Mouse (Mus musculus) kidney, embryonic 15.5 days (tissue): Measurements from ENCODE around the gene Hoxa2. TPM values are rescaled to one million over a fixed set of nuclear protein-coding genes. Genes with fewer than 3 reads are reported as not detected.

Experiments used
- ATAC-seq: fragments of 200-750 bp; cut with Nextera tagmentation; replicated peaks from 2 replicates; pipeline ENCODE4 v1.8.0; 2017; ENCODE audit warnings: moderate TSS enrichment; ENCODE audit not compliant: low FRiP score
- H3K27ac ChIP-seq: fragments of 300-500 bp; sonication (generic); 2 replicates; pipeline ENCODE4 v1.5.1; 2015; ENCODE audit warnings: mild to moderate bottlenecking, inconsistent platforms
- H3K27me3 ChIP-seq: fragments of 300-500 bp; sonication (generic); 2 replicates; pipeline ENCODE4 v1.6.1; 2015; ENCODE audit warnings: inconsistent platforms
- H3K36me3 ChIP-seq: fragments of 300-500 bp; sonication (generic); 2 replicates; pipeline ENCODE4 v1.6.1; 2015; ENCODE audit warnings: inconsistent platforms
- H3K4me1 ChIP-seq: fragments of 300-500 bp; sonication (generic); 2 replicates; pipeline ENCODE4 v1.6.1; 2015; ENCODE audit warnings: inconsistent platforms
- H3K4me2 ChIP-seq: fragments of 300-500 bp; sonication (generic); 2 replicates; pipeline ENCODE4 v1.6.1; 2015; ENCODE audit warnings: moderate library complexity, mild to moderate bottlenecking, inconsistent platforms
- H3K4me3 ChIP-seq: fragments of 300-500 bp; sonication (generic); replicated peaks from 2 replicates; pipeline ENCODE4 v1.5.1; 2015; ENCODE audit warnings: mild to moderate bottlenecking, inconsistent platforms
- H3K9ac ChIP-seq: fragments of 300-500 bp; sonication (generic); 2 replicates; pipeline ENCODE4 v1.6.1; 2015; ENCODE audit warnings: mild to moderate bottlenecking, inconsistent platforms
- H3K9me3 ChIP-seq: fragments of 300-500 bp; sonication (generic); replicated peaks from 2 replicates; pipeline ENCODE4 v1.6.1; 2016; ENCODE audit warnings: inconsistent platforms
- WGBS: fragments of 180-500 bp; shearing (Covaris S2); methylation state at CpG from one replicate; pipeline ENCODE4 v1.1.7; 2015; ENCODE audit warnings: mixed read lengths; 5-methylcytosine and 5-hydroxymethylcytosine counted together
- polyA plus RNA-seq: library from polyadenylated mRNA; unstranded; fragments of >200 nt; fragmentation: Nextera tagmentation; extraction: Ambion mirVana; gene quantifications from 2 replicates; pipeline ENCODE4 v1.2.1, GENCODE M21; 2015

Gene Hoxa2
- polyA plus RNA-seq: 2.2 and 3.6 TPM in 2 replicates

GRCm38 (mm10) chr6:52164626-52165440 lies at the start of gene Hoxa2:
TSS of gene Hoxa2 (minus strand) at chr6:52164831.
- peak within 1 kb of the TSS; percentile 44 for H3K4me3 ChIP-seq
- 1% methylated on average over 25 of the region's 25 CpGs for WGBS
- H3K27ac ChIP-seq: peak within 1 kb of the TSS; percentile 90
- no peaks in the 10 kb centered on the region for H3K9me3 ChIP-seq
- H3K4me2 ChIP-seq: peak within 1 kb of the TSS; percentile 77
- no peaks in the 10 kb centered on the region for H3K27me3 ChIP-seq
- peak; percentile 24; the same call in 1 of the 2 replicates for ATAC-seq
- peaks cover 91% of the 10 kb centered on the region for H3K4me1 ChIP-seq
- H3K36me3 ChIP-seq: 0 out of 2 replicates have a peak, but pooled peaks cover under 1% of the 10 kb centered on the region
- peak within 1 kb of the TSS; percentile 54 for H3K9ac ChIP-seq

DNA sequence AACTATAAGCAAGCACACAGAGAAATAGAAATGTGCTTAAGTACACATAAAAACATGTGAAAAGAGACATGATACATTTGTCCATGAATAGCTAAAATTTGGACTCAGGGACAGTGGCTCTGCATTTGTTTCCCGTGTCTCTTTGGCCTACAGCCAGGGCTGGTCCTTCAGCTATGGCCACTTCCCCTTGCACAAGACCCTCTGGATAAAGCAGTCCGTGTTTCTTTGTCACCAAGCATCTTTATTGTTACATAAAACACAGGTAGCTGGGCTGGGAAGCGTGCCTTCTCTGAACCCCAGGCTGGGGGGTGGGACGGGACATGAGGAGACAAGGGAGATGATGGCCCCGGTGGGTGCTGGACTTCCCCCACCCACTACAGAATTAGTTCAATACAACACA lies 49.6 kb upstream of the Hoxa2 start:
- Histone ChIP-seq H3K27me3 (peaks cover 15% of the 10 kb centered on the region; the same call in 1 of the 2 replicates), H3K36me3 (no peaks in the 10 kb centered on the region), H3K4me2 (peak overlapping the region; percentile 92), H3K4me3 (peak overlapping the region; percentile 69), H3K27ac (peak overlapping the region; percentile 99), H3K9ac (0 out of 2 replicates have a peak overlapping the region, but pooled peaks have one; percentile 4), H3K9me3 (no peaks in the 10 kb centered on the region), H3K4me1 (peaks cover 66% of the 10 kb centered on the region)
- ATAC-seq: no peak
- WGBS: 18% methylated on average over 5 of the region's 5 CpGs

DNA sequence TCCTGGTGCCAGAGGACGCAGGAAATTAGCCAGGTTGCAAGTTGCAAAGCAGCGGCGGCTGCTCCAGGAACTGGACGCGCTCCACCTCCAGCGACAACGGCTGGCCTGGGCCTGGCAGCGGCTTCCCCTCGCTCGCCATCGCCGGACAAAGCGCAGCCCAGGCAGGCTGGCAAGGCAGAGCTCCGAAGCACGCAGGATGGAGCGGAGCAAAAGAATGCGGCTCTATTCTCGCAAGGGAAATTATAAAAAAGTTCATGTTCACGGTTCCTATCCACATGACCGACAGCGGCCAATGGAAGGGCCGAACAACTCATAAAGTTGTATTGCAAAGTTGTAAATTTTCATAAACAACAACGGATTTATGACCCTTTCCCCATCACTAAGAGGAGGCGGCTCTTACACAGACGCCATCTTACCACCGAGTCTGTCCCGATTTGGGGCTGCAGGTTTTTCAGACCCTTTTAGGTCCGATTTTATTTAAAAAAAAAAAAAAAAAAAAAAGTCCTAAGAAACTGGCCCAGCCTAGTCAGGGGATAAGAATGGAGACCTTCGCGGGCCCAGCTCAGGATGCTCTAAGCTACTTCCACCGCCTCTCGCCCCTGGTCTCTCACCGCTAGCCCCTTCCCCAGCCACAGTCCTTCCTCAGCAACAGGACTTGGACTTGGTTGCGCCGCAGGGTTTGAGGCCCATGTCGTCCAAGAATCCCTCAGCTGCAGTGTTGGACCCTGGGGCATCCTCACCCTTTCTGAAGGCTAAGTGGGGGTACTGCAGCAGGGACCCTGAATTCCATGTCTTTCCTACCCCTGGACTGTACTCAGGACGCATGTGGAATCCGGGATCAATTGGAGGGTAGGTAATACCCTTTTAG lies 48.7 kb upstream of the Hoxa2 start, which contains the start of the genes Hoxa3 and Gm28308:
Hoxa3 (minus strand) TSS at position 218 of the 868 bp plus-strand sequence.
Gm28308 (minus strand) TSS at position 221 of the 868 bp plus-strand sequence.
- no peaks in the 10 kb centered on the region for H3K36me3 ChIP-seq
- H3K27ac ChIP-seq: peak within 1 kb of the TSS; percentile 99
- peak within 1 kb of the TSS; percentile 92 for H3K4me2 ChIP-seq
- peaks cover 66% of the 10 kb centered on the region for H3K4me1 ChIP-seq
- ATAC-seq: peak; percentile 52
- WGBS: 3% methylated on average over 38 of the region's 38 CpGs
- peak within 1 kb of the TSS; percentile 85 for H3K9ac ChIP-seq
- no peaks in the 10 kb centered on the region for H3K9me3 ChIP-seq
- H3K27me3 ChIP-seq: peaks cover 15% of the 10 kb centered on the region; the same call in 1 of the 2 replicates
- peak within 1 kb of the TSS; percentile 69 for H3K4me3 ChIP-seq

- H3K4me2 ChIP-seq: peak overlapping the region; percentile 92
- 0 out of 2 replicates have a peak, but pooled peaks have one; percentile 12 for ATAC-seq
- H3K4me1 ChIP-seq: peaks cover 66% of the 10 kb centered on the region
- peak overlapping the region; percentile 85 for H3K9ac ChIP-seq
- peaks cover 15% of the 10 kb centered on the region; the same call in 1 of the 2 replicates for H3K27me3 ChIP-seq
- peak overlapping the region; percentile 99 for H3K27ac ChIP-seq
- under 1% methylated on average over 22 of the region's 22 CpGs for WGBS
- H3K9me3 ChIP-seq: no peaks in the 10 kb centered on the region
- no peaks in the 10 kb centered on the region for H3K36me3 ChIP-seq
- peak overlapping the region; percentile 69 for H3K4me3 ChIP-seq
Observed at GRCm38 (mm10) chr6:52212556-52213118, 48.0 kb upstream of the Hoxa2 start.

- H3K36me3 ChIP-seq: no peaks in the 10 kb centered on the region
- peaks cover 70% of the 10 kb centered on the region for H3K4me1 ChIP-seq
- no peaks in the 10 kb centered on the region for H3K9me3 ChIP-seq
- H3K27me3 ChIP-seq: peaks cover 13% of the 10 kb centered on the region; the same call in 1 of the 2 replicates
- WGBS: under 1% methylated on average over 13 of the region's 13 CpGs
- ATAC-seq: no peak
- H3K4me3 ChIP-seq: peak overlapping the region; percentile 69
- H3K27ac ChIP-seq: peak overlapping the region; percentile 99
- peak overlapping the region; percentile 92 for H3K4me2 ChIP-seq
- H3K9ac ChIP-seq: peak overlapping the region; percentile 85
Observed at GRCm38 (mm10) chr6:52211961-52212360, 47.3 kb upstream of the Hoxa2 start.

DNA sequence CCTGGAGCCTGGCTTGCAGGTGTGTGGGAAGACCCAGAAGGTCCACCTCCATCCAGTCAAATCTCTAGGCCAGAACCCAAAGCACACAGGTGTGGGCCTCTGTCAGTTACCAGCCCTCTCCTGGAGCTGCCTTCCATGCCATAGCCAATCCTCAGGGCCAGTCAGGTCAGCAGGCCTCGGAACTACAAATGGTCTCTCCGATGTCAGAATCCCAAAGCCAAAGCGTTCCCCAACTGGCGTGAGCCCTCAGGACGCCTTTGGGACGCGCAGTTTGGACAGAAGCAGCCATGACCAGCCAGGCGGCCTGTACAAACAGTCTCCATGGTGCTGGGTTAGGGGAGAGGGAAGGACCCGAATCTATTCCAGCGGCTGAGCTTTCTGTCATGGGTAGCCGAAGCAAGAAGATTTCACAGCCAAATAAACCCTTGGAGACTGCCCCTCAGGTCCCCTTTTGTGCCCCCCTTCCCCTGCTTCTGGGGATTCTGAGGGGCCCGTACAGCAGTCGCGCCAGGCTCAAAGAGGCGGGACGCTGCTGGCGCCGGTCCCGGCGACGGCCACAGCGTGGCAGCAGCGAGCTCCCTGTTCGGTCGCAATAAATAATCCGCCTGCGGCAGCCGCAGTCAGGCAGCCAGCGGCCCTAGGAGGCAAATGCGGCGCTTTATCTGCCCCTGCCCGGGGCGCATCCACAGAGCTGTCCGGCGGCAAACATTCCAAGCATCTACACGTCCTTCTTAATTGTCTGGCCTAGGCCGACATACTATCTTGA lies 46.7 kb upstream of the Hoxa2 start:
- H3K9ac ChIP-seq: peak overlapping the region; percentile 85
- no peaks in the 10 kb centered on the region for H3K9me3 ChIP-seq
- peaks cover 75% of the 10 kb centered on the region for H3K4me1 ChIP-seq
- peak; percentile 40 for ATAC-seq
- H3K27ac ChIP-seq: peak overlapping the region; percentile 99
- peak overlapping the region; percentile 69 for H3K4me3 ChIP-seq
- under 1% methylated on average over 37 of the region's 37 CpGs for WGBS
- H3K27me3 ChIP-seq: peaks cover 13% of the 10 kb centered on the region; the same call in 1 of the 2 replicates
- H3K4me2 ChIP-seq: peak overlapping the region; percentile 92
- H3K36me3 ChIP-seq: 0 out of 2 replicates have a peak, but pooled peaks cover 3% of the 10 kb centered on the region

- Histone ChIP-seq H3K9ac (peak overlapping the region; percentile 62), H3K36me3 (peaks cover 20% of the 10 kb centered on the region), H3K4me1 (peaks cover 75% of the 10 kb centered on the region), H3K4me3 (peak overlapping the region; percentile 69), H3K9me3 (no peaks in the 10 kb centered on the region), H3K4me2 (peak overlapping the region; percentile 92), H3K27me3 (peaks cover 4% of the 10 kb centered on the region; the same call in 1 of the 2 replicates), H3K27ac (peak overlapping the region; percentile 90)
- ATAC-seq: no peak
- WGBS: 5% methylated on average over 12 of the region's 12 CpGs
Observed at GRCm38 (mm10) chr6:52209685-52210046, 45.0 kb upstream of the Hoxa2 start.

DNA sequence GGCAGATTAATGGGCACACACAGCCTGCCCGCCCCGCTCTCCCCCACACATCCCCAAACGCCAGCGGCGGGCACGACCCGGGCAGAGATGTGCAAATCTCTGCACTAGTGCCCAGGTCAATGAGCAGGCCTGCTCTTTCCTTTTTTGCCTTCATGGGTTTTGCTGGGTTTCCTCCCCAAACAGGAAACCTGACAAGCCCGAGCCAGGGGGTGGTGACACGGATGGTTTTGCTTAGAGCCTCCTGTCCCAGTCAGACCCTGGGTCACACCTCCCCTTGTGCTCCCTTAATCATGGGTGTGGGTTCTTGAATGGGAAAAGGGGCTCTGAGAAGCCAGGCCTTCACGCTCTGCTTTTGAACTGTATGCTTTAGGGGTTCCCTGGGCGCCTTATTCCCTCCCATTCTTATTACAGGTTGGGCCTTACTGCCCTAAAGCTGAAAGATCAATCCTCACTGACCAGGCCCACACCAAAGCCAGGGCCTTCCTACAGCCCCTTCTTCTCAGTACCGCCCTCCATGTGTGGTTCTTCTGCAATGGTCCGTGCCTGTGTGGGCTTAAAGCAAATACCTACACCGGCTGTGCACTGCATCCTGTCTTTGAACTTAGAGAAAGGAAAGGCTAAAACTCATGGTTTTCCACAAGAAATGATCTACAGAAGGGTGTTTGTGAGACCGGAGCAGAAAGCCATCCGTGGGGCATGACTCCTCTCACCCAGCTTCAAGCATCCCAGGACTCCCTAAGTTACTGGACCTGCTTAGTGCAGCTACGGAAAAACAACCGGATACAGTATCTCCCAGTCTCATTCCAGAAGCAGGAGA lies 44.4 kb upstream of the Hoxa2 start:
- peak; percentile 1; the same call in 1 of the 2 replicates for ATAC-seq
- WGBS: 4% methylated on average over 18 of the region's 18 CpGs

GRCm38 (mm10) chr6:52208072-52208867 lies 43.6 kb upstream of the Hoxa2 start, which contains the start of gene Hoxa6:
TSS of gene Hoxa6 (minus strand) at chr6:52208722.
- Histone ChIP-seq H3K4me1 (peaks cover 78% of the 10 kb centered on the region), H3K9me3 (no peaks in the 10 kb centered on the region), H3K4me3 (peak within 1 kb of the TSS; percentile 69), H3K27ac (peak within 1 kb of the TSS; percentile 90), H3K4me2 (peak within 1 kb of the TSS; percentile 92), H3K36me3 (peaks cover 21% of the 10 kb centered on the region), H3K9ac (peak within 1 kb of the TSS; percentile 62), H3K27me3 (peaks cover 4% of the 10 kb centered on the region; the same call in 1 of the 2 replicates)
- ATAC-seq: peak; percentile 3; the same call in 1 of the 2 replicates
- 2% methylated on average over 47 of the region's 47 CpGs for WGBS

More for the DNA sequence above, 44.4 kb upstream of the Hoxa2 start:
- Histone ChIP-seq H3K9ac (peak overlapping the region; percentile 62), H3K27ac (peak overlapping the region; percentile 90), H3K27me3 (peaks cover 4% of the 10 kb centered on the region; the same call in 1 of the 2 replicates), H3K4me2 (peak overlapping the region; percentile 92), H3K4me3 (peak overlapping the region; percentile 69), H3K9me3 (no peaks in the 10 kb centered on the region), H3K36me3 (peaks cover 21% of the 10 kb centered on the region), H3K4me1 (peaks cover 75% of the 10 kb centered on the region)
